Mouse (Mus musculus) hindbrain, embryonic 16.5 days (tissue): ENCODE data around the gene Clcc1. TPM values are rescaled to one million over a fixed set of nuclear protein-coding genes. Genes with fewer than 3 reads are reported as not detected.
A peak's percentile ranks its signal among the peaks of the same experiment; 100 is the strongest.

Source experiments
- ATAC-seq: fragments of 200-750 bp; cut with Nextera tagmentation; 2 replicates; pipeline ENCODE4 v1.8.0; 2017; ENCODE audit warnings: moderate TSS enrichment, moderate library complexity
- H3K27ac ChIP-seq: fragments of 300-500 bp; sonication (generic); 2 replicates; pipeline ENCODE4 v1.5.1; 2014; ENCODE audit warnings: low read depth, mild to moderate bottlenecking, control low read depth, low read length, moderate library complexity
- H3K27me3 ChIP-seq: fragments of 300-500 bp; sonication (generic); replicated peaks from 2 replicates; pipeline ENCODE4 v1.6.1; 2014; ENCODE audit warnings: low read length; ENCODE audit not compliant: control insufficient read depth, insufficient read depth
- H3K36me3 ChIP-seq: fragments of 300-500 bp; sonication (generic); 2 replicates; pipeline ENCODE4 v1.6.1; 2014; ENCODE audit warnings: mild to moderate bottlenecking, low read length, moderate library complexity, mixed read lengths; ENCODE audit not compliant: control insufficient read depth, insufficient read depth
- H3K4me1 ChIP-seq: fragments of 300-500 bp; sonication (generic); 2 replicates; pipeline ENCODE4 v1.6.1; 2014; ENCODE audit warnings: low read depth, low read length; ENCODE audit not compliant: control insufficient read depth, insufficient read depth
- H3K4me2 ChIP-seq: fragments of 300-500 bp; sonication (generic); 2 replicates; pipeline ENCODE4 v1.6.1; 2014; ENCODE audit warnings: mild to moderate bottlenecking, low read length, control low read depth, moderate library complexity
- H3K4me3 ChIP-seq: fragments of 300-500 bp; sonication (generic); 2 replicates; pipeline ENCODE4 v1.5.1; 2014; ENCODE audit warnings: mild to moderate bottlenecking, low read length, control low read depth, moderate library complexity
- H3K9ac ChIP-seq: fragments of 300-500 bp; sonication (generic); 2 replicates; pipeline ENCODE4 v1.6.1; 2014; ENCODE audit warnings: low read depth, mild to moderate bottlenecking, control low read depth, low read length, moderate library complexity
- H3K9me3 ChIP-seq: fragments of 300-500 bp; sonication (generic); 2 replicates; pipeline ENCODE4 v1.6.1; 2014; ENCODE audit warnings: mild to moderate bottlenecking, low read length, moderate library complexity; ENCODE audit not compliant: control insufficient read depth
- WGBS: fragments of 180-500 bp; shearing (Covaris S2); extraction: QIAGEN DNeasy Blood & Tissue Kit; methylation state at CpG from one replicate; pipeline ENCODE4 v1.1.7; 2014; 5-methylcytosine and 5-hydroxymethylcytosine counted together
- polyA plus RNA-seq: library from polyadenylated mRNA; unstranded; fragments of >200 nt; fragmentation: Nextera tagmentation; extraction: Ambion mirVana; gene quantifications from 2 replicates; pipeline ENCODE4 v1.2.1, GENCODE M21; 2015

Clcc1 gene
- polyA plus RNA-seq, 1 experiment from 2014 or later, result 40.4 TPM

- no peaks in the 10 kb centered on the region for H3K36me3 ChIP-seq
- WGBS, result 66% methylated on average over 4 of the region's 4 CpGs
- ATAC-seq, result no peak
These were observed 36.3 kb downstream of the Clcc1 start for GRCm38 (mm10) chr3:108689979-108690378.

GRCm38 (mm10) chr3:108694321-108694720, 40.6 kb downstream of the Clcc1 start:
- Histone ChIP-seq H3K36me3 (0 out of 2 replicates have a peak, but pooled peaks cover 2% of the 10 kb centered on the region), H3K4me1 (no peaks in the 10 kb centered on the region; the same call in 1 of the 2 replicates), H3K4me2 (no peak overlapping the region), H3K9ac (no peak overlapping the region), H3K9me3 (no peaks in the 10 kb centered on the region), H3K27ac (no peak overlapping the region), H3K4me3 (no peak overlapping the region), H3K27me3 (no peaks in the 10 kb centered on the region)
- WGBS, result 95% methylated on average over 9 of the region's 9 CpGs
- ATAC-seq, result no peak

More at GRCm38 (mm10) chr3:108689979-108690378, 36.3 kb downstream of the Clcc1 start:
- Histone ChIP-seq H3K4me2 (no peak overlapping the region), H3K9me3 (no peaks in the 10 kb centered on the region), H3K4me3 (no peak overlapping the region), H3K27me3 (no peaks in the 10 kb centered on the region), H3K4me1 (no peaks in the 10 kb centered on the region; the same call in 1 of the 2 replicates), H3K27ac (no peak overlapping the region), H3K9ac (no peak overlapping the region)

DNA sequence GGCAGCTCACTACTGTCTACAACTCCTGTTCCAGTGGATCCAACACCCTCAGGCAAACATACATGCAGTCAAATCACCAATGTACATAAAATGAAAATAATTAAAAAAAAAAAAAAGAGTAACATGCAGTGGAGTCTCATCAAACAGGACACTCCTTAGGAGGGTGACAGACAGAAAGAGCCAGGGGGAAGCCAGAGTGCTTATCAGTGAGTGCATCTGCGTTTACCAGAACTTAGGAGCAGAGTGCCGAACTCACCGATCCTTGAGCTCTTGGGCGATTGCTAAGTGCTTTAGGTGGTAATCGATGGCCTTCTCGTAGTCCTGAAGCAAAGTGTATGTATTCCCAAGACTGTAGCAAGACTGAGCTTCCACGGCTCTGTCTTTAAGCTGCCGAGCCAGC, 44.9 kb downstream of the Clcc1 start:
- Histone ChIP-seq H3K4me1 (no peaks in the 10 kb centered on the region), H3K4me3 (no peak overlapping the region), H3K36me3 (0 out of 2 replicates have a peak, but pooled peaks cover 5% of the 10 kb centered on the region), H3K27ac (no peak overlapping the region), H3K4me2 (no peak overlapping the region), H3K27me3 (no peaks in the 10 kb centered on the region), H3K9me3 (no peaks in the 10 kb centered on the region), H3K9ac (no peak overlapping the region)
- WGBS, result 90% methylated on average over 8 of the region's 8 CpGs
- no peak for ATAC-seq

- Histone ChIP-seq H3K27ac (no peak overlapping the region), H3K4me1 (no peaks in the 10 kb centered on the region), H3K4me2 (no peak overlapping the region), H3K9ac (no peak overlapping the region), H3K36me3 (0 out of 2 replicates have a peak, but pooled peaks cover 5% of the 10 kb centered on the region), H3K4me3 (no peak overlapping the region), H3K27me3 (no peaks in the 10 kb centered on the region), H3K9me3 (no peaks in the 10 kb centered on the region)
- ATAC-seq, result no peak
- 89% methylated on average over 4 of the region's 4 CpGs for WGBS
These were observed 46.1 kb downstream of the Clcc1 start for GRCm38 (mm10) chr3:108699786-108700185.

GRCm38 (mm10) chr3:108701256-108701655, 47.5 kb downstream of the Clcc1 start:
- Histone ChIP-seq H3K4me1 (no peaks in the 10 kb centered on the region), H3K4me2 (no peak overlapping the region), H3K9me3 (no peaks in the 10 kb centered on the region), H3K36me3 (0 out of 2 replicates have a peak, but pooled peaks cover 3% of the 10 kb centered on the region), H3K4me3 (no peak overlapping the region), H3K9ac (no peak overlapping the region), H3K27me3 (no peaks in the 10 kb centered on the region), H3K27ac (no peak overlapping the region)
- ATAC-seq, result no peak
- WGBS, result 84% methylated on average over 1 of the region's 1 CpGs

DNA sequence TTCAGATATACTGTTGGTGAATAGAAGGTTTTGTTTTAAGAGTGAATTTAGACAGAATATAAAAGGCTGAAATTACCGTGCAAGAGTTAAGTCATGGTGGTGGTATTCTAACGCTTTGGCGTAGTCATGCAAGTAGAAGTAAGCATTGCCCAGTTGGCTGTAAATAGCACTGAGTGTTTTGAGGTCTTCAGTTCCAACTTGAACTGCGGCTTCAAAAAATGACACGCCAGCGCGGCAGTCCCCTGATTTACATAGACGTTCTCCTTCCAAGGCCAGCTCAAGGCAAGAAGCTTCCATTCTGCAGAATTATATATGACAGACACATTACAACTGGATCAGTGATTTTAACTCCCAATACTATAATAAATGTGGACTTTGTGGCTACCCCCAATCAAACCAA, 49.1 kb downstream of the Clcc1 start:
- H3K27me3 ChIP-seq, result no peaks in the 10 kb centered on the region
- 94% methylated on average over 8 of the region's 8 CpGs for WGBS
- H3K4me3 ChIP-seq, result no peak overlapping the region
- 0 out of 2 replicates have a peak, but pooled peaks cover 3% of the 10 kb centered on the region for H3K36me3 ChIP-seq
- H3K27ac ChIP-seq, result no peak overlapping the region
- H3K9me3 ChIP-seq, result no peaks in the 10 kb centered on the region
- no peak overlapping the region for H3K9ac ChIP-seq
- H3K4me1 ChIP-seq, result no peaks in the 10 kb centered on the region
- ATAC-seq, result no peak
- no peak overlapping the region for H3K4me2 ChIP-seq

DNA sequence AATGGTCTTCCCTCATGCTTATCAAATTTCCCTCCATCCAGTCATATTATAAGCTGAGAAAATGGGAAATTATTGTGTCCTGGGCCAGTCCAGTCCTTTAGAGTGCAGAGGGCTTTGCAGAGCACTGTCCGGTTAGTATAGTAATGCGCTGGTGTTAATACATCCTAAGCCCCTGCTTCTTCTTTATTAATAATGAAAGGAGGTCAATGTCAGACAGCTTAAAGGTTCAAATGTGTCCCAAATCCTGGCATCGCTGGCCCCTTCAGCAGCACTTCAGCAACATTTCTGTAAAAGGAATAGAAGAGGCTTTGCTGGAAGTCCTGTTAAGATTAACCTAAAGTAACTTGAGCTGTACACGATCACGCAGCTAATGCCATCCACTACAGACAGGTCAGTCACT, 57.6 kb downstream of the Clcc1 start:
- Histone ChIP-seq H3K4me2 (no peak overlapping the region), H3K4me1 (peaks cover 4% of the 10 kb centered on the region), H3K4me3 (no peak overlapping the region), H3K27me3 (no peaks in the 10 kb centered on the region), H3K9ac (no peak overlapping the region), H3K27ac (no peak overlapping the region), H3K9me3 (no peaks in the 10 kb centered on the region), H3K36me3 (no peaks in the 10 kb centered on the region)
- WGBS, result 91% methylated on average over 5 of the region's 5 CpGs
- no peak for ATAC-seq

DNA sequence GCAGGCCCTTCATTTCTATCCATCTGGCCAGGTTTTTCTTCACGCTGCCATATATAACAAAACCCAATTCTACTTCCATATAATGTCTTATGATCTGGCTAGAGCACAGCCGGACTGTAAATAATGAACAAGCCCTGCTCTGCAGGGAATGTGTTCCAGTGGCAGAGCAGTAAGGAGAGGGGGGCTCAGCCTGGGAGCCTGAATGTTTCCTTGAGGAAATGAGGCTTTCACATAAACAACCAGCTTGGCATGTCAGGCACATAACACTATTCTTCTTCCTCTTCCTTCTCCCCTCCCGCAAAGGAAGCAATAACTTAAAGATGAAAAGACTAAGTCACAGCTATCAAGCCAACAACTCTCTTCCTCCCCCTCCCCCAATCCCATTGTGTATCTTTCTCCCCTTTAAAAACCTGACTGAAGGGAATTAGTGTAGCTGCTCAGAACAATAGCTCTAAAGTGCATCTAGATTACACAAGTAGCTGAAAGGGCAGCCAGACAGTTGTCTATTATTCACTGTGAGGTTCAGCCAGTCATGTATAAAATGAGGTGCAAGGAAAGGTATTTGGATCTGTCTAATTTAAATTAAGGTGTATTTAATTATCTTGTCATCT, 59.5 kb downstream of the Clcc1 start:
- Histone ChIP-seq H3K36me3 (no peaks in the 10 kb centered on the region), H3K9ac (no peak overlapping the region), H3K27ac (no peak overlapping the region), H3K27me3 (no peaks in the 10 kb centered on the region), H3K4me3 (no peak overlapping the region), H3K4me2 (no peak overlapping the region), H3K4me1 (peaks cover 4% of the 10 kb centered on the region), H3K9me3 (no peaks in the 10 kb centered on the region)
- 0 out of 2 replicates have a peak, but pooled peaks have one; percentile 40 for ATAC-seq
- 30% methylated on average over 3 of the region's 3 CpGs for WGBS

GRCm38 (mm10) chr3:108714837-108715236, 61.1 kb downstream of the Clcc1 start:
- no peak overlapping the region for H3K27ac ChIP-seq
- H3K4me3 ChIP-seq, result no peak overlapping the region
- H3K36me3 ChIP-seq, result no peaks in the 10 kb centered on the region
- H3K9me3 ChIP-seq, result no peaks in the 10 kb centered on the region
- H3K9ac ChIP-seq, result no peak overlapping the region
- H3K27me3 ChIP-seq, result no peaks in the 10 kb centered on the region
- ATAC-seq, result no peak
- 96% methylated on average over 4 of the region's 4 CpGs for WGBS
- no peak overlapping the region for H3K4me2 ChIP-seq
- peaks cover 7% of the 10 kb centered on the region for H3K4me1 ChIP-seq
